ENCODE assay signal across 7 mouse cellular contexts in genomic region chr19:10868623-10869141, GRCm38 (mm10). TPM values are rescaled to one million over a fixed set of nuclear protein-coding genes. Genes with fewer than 3 reads are reported as not detected.
A peak's percentile ranks its signal among the peaks of the same experiment; 100 is the strongest.
DNase-seq lines count a peak whose midpoint lies in the region; ATAC-seq lines count a peak whose summit lies in the region.

No protein-coding gene starts in this region.

- no peaks in the 10 kb centered on the region for H3K27me3 ChIP-seq in lung, embryonic 15.5 days
- H3K27me3 ChIP-seq in embryonic facial prominence, embryonic 11.5 days (ENCODE audit: control insufficient read depth, insufficient read depth, low read length): no peaks in the 10 kb centered on the region
- no peaks in the 10 kb centered on the region for H3K27me3 ChIP-seq in intestine, embryonic 14.5 days (replicated peaks; ENCODE audit: control insufficient read depth, insufficient read depth, low read length)
- no peaks in the 10 kb centered on the region for H3K27me3 ChIP-seq in neural tube, embryonic 12.5 days (replicated peaks)

- ATAC-seq in lung, embryonic 15.5 days (ENCODE audit: borderline replicate concordance, extremely low read depth, low FRiP score, low TSS enrichment): no peak
- ATAC-seq in embryonic facial prominence, embryonic 11.5 days (replicated peaks; ENCODE audit: insufficient number of reproducible peaks, low FRiP score, low TSS enrichment, low read depth): no peak
- no peak for ATAC-seq in intestine, embryonic 14.5 days (replicated peaks; ENCODE audit: low FRiP score, low TSS enrichment, low read depth)
- ATAC-seq in neural tube, embryonic 12.5 days (ENCODE audit: low FRiP score, low read depth): peak; percentile 32

- H3K4me2 ChIP-seq in lung, embryonic 15.5 days: peak overlapping the region; percentile 81
- peak overlapping the region; percentile 86 for H3K4me2 ChIP-seq in embryonic facial prominence, embryonic 11.5 days (ENCODE audit: low read depth, low read length)
- peak overlapping the region; percentile 86 for H3K4me2 ChIP-seq in intestine, embryonic 14.5 days (ENCODE audit: low read length)
- peak overlapping the region; percentile 83 for H3K4me2 ChIP-seq in neural tube, embryonic 12.5 days (replicated peaks)

- H3K4me3 ChIP-seq in lung, embryonic 15.5 days: peak overlapping the region; percentile 80
- peak overlapping the region; percentile 89 for H3K4me3 ChIP-seq in embryonic facial prominence, embryonic 11.5 days (ENCODE audit: low read depth, low read length)
- H3K4me3 ChIP-seq in intestine, embryonic 14.5 days (ENCODE audit: low read depth, low read length): peak overlapping the region; percentile 88
- H3K4me3 ChIP-seq in neural tube, embryonic 12.5 days: peak overlapping the region; percentile 85

- H3K4me1 ChIP-seq in lung, embryonic 15.5 days: peaks cover 34% of the 10 kb centered on the region
- peaks cover 7% of the 10 kb centered on the region for H3K4me1 ChIP-seq in embryonic facial prominence, embryonic 11.5 days (ENCODE audit: control insufficient read depth, insufficient read depth, low read length)
- peaks cover 21% of the 10 kb centered on the region for H3K4me1 ChIP-seq in intestine, embryonic 14.5 days (replicated peaks; ENCODE audit: control insufficient read depth, insufficient read depth, low read length)
- peaks cover 26% of the 10 kb centered on the region for H3K4me1 ChIP-seq in neural tube, embryonic 12.5 days

- peaks cover 49% of the 10 kb centered on the region for H3K36me3 ChIP-seq in lung, embryonic 15.5 days
- peaks cover 22% of the 10 kb centered on the region for H3K36me3 ChIP-seq in embryonic facial prominence, embryonic 11.5 days (replicated peaks; ENCODE audit: control insufficient read depth, insufficient read depth, low read depth, low read length)
- peaks cover 65% of the 10 kb centered on the region for H3K36me3 ChIP-seq in intestine, embryonic 14.5 days (ENCODE audit: control insufficient read depth, insufficient read depth, low read length)
- H3K36me3 ChIP-seq in neural tube, embryonic 12.5 days: peaks cover 62% of the 10 kb centered on the region

- no peaks in the 10 kb centered on the region for H3K9me3 ChIP-seq in lung, embryonic 15.5 days
- H3K9me3 ChIP-seq in embryonic facial prominence, embryonic 11.5 days (replicated peaks; ENCODE audit: control insufficient read depth, low read length): no peaks in the 10 kb centered on the region
- no peaks in the 10 kb centered on the region for H3K9me3 ChIP-seq in intestine, embryonic 14.5 days (ENCODE audit: control insufficient read depth, low read length)
- H3K9me3 ChIP-seq in neural tube, embryonic 12.5 days: no peaks in the 10 kb centered on the region

- peak overlapping the region; percentile 89; the same call in 1 of the 2 replicates for H3K27ac ChIP-seq in lung, embryonic 15.5 days
- H3K27ac ChIP-seq in embryonic facial prominence, embryonic 11.5 days (replicated peaks; ENCODE audit: low read depth, low read length): peak overlapping the region; percentile 91; the same call in 1 of the 2 replicates
- no peak overlapping the region for H3K27ac ChIP-seq in intestine, embryonic 14.5 days (ENCODE audit: low read depth)
- no peak overlapping the region for H3K27ac ChIP-seq in neural tube, embryonic 12.5 days

- H3K9ac ChIP-seq in lung, embryonic 15.5 days: peak overlapping the region; percentile 87
- peak overlapping the region; percentile 97 for H3K9ac ChIP-seq in embryonic facial prominence, embryonic 11.5 days (replicated peaks; ENCODE audit: low read length)
- peak overlapping the region; percentile 85 for H3K9ac ChIP-seq in intestine, embryonic 14.5 days (ENCODE audit: low read length)
- peak overlapping the region; percentile 93 for H3K9ac ChIP-seq in neural tube, embryonic 12.5 days

- no peak for DNase-seq in lung, adult 18-20 months
- peak; percentile 43 for DNase-seq in embryonic facial prominence, embryonic 11.5 days (ENCODE audit: low spot score)
- peak; percentile 65 for DNase-seq in intestine, embryonic 14.5 days (ENCODE audit: low spot score)
- no peak for DNase-seq in B cell, adult 2 months
- DNase-seq in thymus, postnatal 0 days (ENCODE audit: low spot score): no peak

- WGBS in lung, embryonic 15.5 days: 1% methylated on average over 17 of the region's 17 CpGs
- WGBS in embryonic facial prominence, embryonic 11.5 days: under 1% methylated on average over 17 of the region's 17 CpGs
- WGBS in intestine, embryonic 14.5 days: 0% methylated on average over 17 of the region's 17 CpGs
- WGBS in neural tube, embryonic 12.5 days: under 1% methylated on average over 17 of the region's 17 CpGs

RNA-seq across cellular contexts. Expression of gene Tmem132a, which starts 1.1 kb away (rescaled TPM):
- 75.9 TPM in 2 replicates for polyA plus RNA-seq in lung, embryonic 15.5 days (2015; fragmentation: Nextera tagmentation; extraction: Ambion mirVana)
- 51.5 and 60.8 TPM in 2 replicates for polyA plus RNA-seq in embryonic facial prominence, embryonic 11.5 days (2014; fragmentation: Nextera tagmentation; extraction: Ambion mirVana)
- polyA plus RNA-seq in intestine, embryonic 14.5 days (2014; fragmentation: Nextera tagmentation; extraction: Ambion mirVana): 50.6 and 54.6 TPM in 2 replicates
- 151 and 157 TPM in 2 replicates for polyA plus RNA-seq in neural tube, embryonic 12.5 days (2016; fragmentation: Nextera tagmentation; extraction: Ambion mirVana)
- 3.6 and 4.2 TPM in 2 replicates for polyA plus RNA-seq in thymus, postnatal 0 days (2015; fragmentation: Nextera tagmentation; extraction: Ambion mirVana)

RNA-seq across cellular contexts. Expression of gene Tmem109, which starts 13.1 kb away (rescaled TPM):
- 138 TPM in 2 replicates for polyA plus RNA-seq in lung, embryonic 15.5 days (2015; fragmentation: Nextera tagmentation; extraction: Ambion mirVana)
- 64.9 and 67.5 TPM in 2 replicates for polyA plus RNA-seq in embryonic facial prominence, embryonic 11.5 days (2014; fragmentation: Nextera tagmentation; extraction: Ambion mirVana)
- 91.1 and 91.7 TPM in 2 replicates for polyA plus RNA-seq in intestine, embryonic 14.5 days (2014; fragmentation: Nextera tagmentation; extraction: Ambion mirVana)
- 38.7 and 39.1 TPM in 2 replicates for polyA plus RNA-seq in neural tube, embryonic 12.5 days (2016; fragmentation: Nextera tagmentation; extraction: Ambion mirVana)
- polyA plus RNA-seq in thymus, postnatal 0 days (2015; fragmentation: Nextera tagmentation; extraction: Ambion mirVana): 35.2 and 41.6 TPM in 2 replicates

RNA-seq across cellular contexts. Expression of gene Prpf19, which starts 26.3 kb away (rescaled TPM):
- 35.8 and 39.8 TPM in 2 replicates for polyA plus RNA-seq in lung, embryonic 15.5 days (2015; fragmentation: Nextera tagmentation; extraction: Ambion mirVana)
- 46.7 and 48.4 TPM in 2 replicates for polyA plus RNA-seq in embryonic facial prominence, embryonic 11.5 days (2014; fragmentation: Nextera tagmentation; extraction: Ambion mirVana)
- 45.5 TPM in 2 replicates for polyA plus RNA-seq in intestine, embryonic 14.5 days (2014; fragmentation: Nextera tagmentation; extraction: Ambion mirVana)
- 39.0 and 44.8 TPM in 2 replicates for polyA plus RNA-seq in neural tube, embryonic 12.5 days (2016; fragmentation: Nextera tagmentation; extraction: Ambion mirVana)
- 31.6 and 34.9 TPM in 2 replicates for polyA plus RNA-seq in thymus, postnatal 0 days (2015; fragmentation: Nextera tagmentation; extraction: Ambion mirVana)

RNA-seq across cellular contexts. Expression of gene Slc15a3, which starts 29.2 kb away (rescaled TPM):
- polyA plus RNA-seq in lung, embryonic 15.5 days (2015; fragmentation: Nextera tagmentation; extraction: Ambion mirVana): 0.42 and 0.46 TPM in 2 replicates
- polyA plus RNA-seq in embryonic facial prominence, embryonic 11.5 days (2014; fragmentation: Nextera tagmentation; extraction: Ambion mirVana): 0.24 and 0.67 TPM in 2 replicates
- polyA plus RNA-seq in intestine, embryonic 14.5 days (2014; fragmentation: Nextera tagmentation; extraction: Ambion mirVana): 0.39 and 0.53 TPM in 2 replicates
- polyA plus RNA-seq in neural tube, embryonic 12.5 days (2016; fragmentation: Nextera tagmentation; extraction: Ambion mirVana): 0.20 and 0.46 TPM in 2 replicates
- polyA plus RNA-seq in thymus, postnatal 0 days (2015; fragmentation: Nextera tagmentation; extraction: Ambion mirVana): 2.4 and 3.3 TPM in 2 replicates

RNA-seq across cellular contexts. Expression of gene Cd6, which starts 38.8 kb away (rescaled TPM):
- polyA plus RNA-seq in lung, embryonic 15.5 days (2015; fragmentation: Nextera tagmentation; extraction: Ambion mirVana): 0.11 and 0.60 TPM in 2 replicates
- not detected in 2 replicates for polyA plus RNA-seq in embryonic facial prominence, embryonic 11.5 days (2014; fragmentation: Nextera tagmentation; extraction: Ambion mirVana)
- 0.11 TPM in 1 of 2 replicates, not detected in the other for polyA plus RNA-seq in intestine, embryonic 14.5 days (2014; fragmentation: Nextera tagmentation; extraction: Ambion mirVana)
- polyA plus RNA-seq in neural tube, embryonic 12.5 days (2016; fragmentation: Nextera tagmentation; extraction: Ambion mirVana): 0.06 TPM in 1 of 2 replicates, not detected in the other
- 141 and 145 TPM in 2 replicates for polyA plus RNA-seq in thymus, postnatal 0 days (2015; fragmentation: Nextera tagmentation; extraction: Ambion mirVana)

Comparison
In these comparisons a context has a peak if more than half of its experiments do, and no peak if none do; other contexts are left out.
1. H3K27ac ChIP-seq: peak in lung, embryonic 15.5 days (single experiment) and embryonic facial prominence, embryonic 11.5 days (single experiment); none in intestine, embryonic 14.5 days (single experiment) and neural tube, embryonic 12.5 days (single experiment).
2. DNase-seq: peak in embryonic facial prominence, embryonic 11.5 days (single experiment) and intestine, embryonic 14.5 days (single experiment); none in lung, adult 18-20 months (0 of 2), B cell, adult 2 months (0 of 2) and thymus, postnatal 0 days (single experiment).
3. Peak in every context shown above with its lines, with median percentiles within 50 percentile points of each other: H3K4me2 ChIP-seq, H3K4me3 ChIP-seq and H3K9ac ChIP-seq.